Mouse (Mus musculus): ENCODE results near the gene Sec16a.

Sec16a gene

DNA sequence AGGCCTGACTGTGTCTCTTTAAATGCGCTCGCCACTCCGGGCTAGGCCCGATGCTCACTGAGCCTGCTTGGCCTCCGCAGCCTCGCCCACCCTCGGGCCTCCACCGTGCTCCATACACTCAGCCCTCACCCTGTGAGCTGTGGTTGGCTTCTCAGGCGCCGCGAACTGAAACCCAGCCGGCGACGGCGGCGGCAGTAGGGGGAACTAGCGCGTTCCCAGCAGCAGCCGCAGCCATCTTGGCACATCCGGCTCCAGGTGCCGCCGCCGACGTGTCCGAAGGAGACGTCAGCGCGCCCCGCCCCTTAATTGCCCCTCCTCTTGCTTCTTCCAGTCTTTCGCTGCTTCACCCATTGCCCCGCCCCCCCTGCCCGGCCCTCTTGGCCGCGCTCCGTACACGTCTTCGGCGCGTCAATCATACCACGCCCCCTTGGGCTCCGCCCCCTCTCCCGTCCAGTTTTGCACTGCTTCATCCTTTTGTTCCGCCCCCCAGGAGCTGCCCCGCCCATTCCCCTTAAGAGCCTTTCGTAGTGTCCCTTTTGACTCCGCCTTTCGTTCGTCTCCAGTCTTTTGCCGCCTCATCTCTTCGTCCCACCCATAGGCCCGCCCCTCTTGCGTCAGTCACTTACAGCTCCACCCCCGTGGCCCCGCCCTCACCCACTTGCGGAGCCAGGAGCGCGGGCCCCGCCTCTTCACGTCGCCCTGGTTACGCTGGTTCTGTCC is at the start of gene Sec16a:
Gene Sec16a (minus strand): TSS at position 271 of the 720 bp plus-strand sequence.
- under 1% methylated on average over 61 of the region's 61 CpGs for WGBS

DNA sequence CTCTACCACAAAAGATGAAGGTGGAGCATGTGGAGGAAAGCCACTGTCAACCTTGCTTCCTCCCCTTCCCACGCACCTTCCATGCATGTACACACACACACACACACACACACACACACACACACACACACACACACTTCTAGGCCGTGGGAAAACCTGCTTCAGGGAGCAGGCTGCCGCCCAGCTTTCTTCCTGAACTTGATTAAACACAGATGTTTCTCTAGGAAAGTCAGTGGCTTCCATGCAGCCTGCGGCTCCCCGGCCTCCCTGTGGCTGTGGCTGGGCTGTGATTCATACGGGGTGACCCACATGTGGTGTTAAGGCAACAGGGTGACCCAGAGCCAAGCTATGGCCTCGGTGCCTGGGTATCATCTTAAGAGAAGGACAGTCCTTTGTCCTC is 49.4 kb upstream of the Sec16a start:
- 41% methylated on average over 7 of the region's 7 CpGs for whole genome bisulfite sequencing

DNA sequence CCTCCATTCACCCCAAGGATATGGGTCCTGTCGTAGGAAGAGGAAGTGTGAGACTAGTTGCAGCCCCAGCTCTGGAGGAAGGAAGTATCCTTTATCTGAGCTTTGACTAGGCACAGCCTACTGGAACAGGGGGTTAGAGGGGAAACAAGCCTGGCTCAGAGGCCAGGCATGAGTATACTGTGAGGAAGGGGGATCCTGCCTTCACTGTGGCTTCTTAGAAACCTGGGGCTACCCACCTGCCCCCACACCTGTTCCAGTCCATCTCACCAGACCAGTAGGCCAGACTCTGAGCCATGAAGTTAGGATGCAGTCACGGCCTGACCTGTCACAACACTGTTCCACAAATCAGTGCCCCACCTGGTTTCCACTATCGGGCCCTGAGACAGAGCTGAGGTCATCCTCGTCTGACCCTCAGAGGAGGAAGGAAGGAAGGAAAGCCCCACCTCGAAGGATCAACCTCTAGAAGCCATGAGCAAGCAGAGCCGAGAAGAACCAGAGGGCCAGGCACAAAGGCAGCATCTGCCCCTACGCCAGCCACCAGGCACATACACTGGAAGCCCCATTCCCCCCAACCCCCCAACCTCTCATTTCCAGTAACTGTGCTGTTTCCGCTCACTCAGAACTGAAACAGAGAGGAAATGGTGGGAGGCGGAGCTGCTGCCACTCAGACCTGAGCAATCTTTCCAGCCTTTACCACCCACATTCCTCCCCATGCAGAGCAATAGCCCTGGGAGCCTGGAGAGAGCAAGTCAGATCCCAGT is 48.2 kb upstream of the Sec16a start:
- WGBS, result 42% methylated on average over 9 of the region's 9 CpGs

DNA sequence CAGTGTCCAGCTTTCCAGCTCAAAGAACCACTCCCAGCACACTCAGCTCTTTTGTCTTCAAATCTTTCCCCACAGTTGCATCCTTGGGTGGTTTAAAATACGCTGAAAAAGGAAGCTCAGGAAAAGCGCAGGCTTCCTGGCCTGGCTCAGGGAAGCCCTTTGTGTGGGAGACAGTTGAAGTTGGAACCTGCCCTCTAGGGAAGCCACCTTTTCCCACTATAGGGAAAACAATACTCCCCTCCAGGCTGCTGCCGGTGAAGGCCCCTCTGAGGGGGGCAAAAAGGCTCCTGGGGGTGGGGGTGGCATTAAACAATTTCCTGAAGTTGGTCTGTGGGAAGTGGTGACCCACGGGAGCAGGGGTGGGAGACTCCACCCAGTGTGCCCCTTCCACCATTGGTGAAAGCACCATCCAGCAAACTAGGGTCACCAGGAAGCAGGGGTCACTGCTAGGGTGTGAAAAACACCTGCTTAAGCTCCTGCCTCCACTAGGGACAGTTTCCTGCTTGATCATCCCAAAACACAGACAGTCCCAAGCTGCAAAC is 45.8 kb upstream of the Sec16a start:
- WGBS, result 54% methylated on average over 4 of the region's 4 CpGs

DNA sequence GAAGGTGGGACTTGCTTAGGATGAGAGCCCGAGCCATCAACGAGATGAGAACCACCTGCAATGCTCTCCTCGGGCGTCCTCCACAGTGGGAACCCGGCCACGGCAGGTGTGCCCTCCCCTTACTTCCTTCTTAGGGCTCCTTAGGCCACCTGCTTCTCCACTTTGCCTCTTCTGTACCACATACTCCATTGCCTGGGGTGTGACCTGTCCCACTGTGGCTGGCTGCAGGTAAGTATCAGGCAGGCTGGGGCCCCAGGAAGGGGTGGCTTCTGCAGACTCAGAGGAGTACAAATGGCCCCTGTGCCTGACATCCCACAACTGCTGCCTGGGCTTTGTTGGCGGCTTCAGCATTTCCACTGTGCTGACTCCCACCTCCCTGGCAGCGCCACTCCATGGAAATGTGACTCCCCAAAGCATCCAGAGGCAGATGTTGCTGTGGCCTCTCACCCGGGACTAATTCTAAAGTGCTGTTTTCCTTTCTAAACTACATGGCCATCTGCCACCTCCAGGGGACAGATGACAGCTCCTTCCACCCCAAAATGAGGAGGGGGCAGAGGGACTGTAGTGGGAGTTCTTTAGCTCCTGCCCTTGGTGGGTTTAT is 43.6 kb upstream of the Sec16a start:
- 66% methylated on average over 9 of the region's 9 CpGs for WGBS

DNA sequence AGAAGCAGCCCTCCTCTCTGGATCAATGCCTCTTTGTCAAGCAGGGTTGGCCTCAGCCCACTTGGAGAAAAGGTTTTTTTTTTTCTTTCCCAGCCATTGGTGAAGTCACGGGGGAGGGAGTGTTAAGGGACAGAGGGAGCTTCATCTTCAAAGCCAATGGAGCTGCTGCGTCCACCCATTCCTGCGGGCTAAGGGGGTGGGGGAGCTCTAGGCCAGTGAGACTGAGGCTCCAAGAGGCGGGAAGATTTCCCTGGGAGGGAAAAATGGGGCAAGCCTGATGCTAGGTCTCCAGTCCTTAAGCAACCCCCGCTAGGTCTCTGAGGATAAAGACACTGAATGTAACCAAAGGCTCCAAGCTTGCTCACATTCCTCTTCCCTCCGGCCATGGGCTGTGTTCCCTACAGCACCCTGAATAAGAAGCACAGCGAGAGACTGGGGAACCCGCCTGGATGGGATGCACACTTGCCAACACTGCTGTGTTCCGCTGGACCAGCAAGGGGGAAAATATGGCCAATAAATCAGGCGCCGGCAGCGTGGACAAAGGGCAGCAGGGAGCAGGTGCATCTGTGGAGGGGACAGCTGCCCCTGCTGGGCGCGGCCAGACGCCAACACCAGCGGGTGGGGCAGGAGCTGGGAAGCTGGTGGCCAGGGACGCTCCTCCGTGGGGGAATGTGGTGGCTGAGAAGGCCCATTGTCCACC is 42.5 kb upstream of the Sec16a start:
- 46% methylated on average over 18 of the region's 18 CpGs for WGBS

DNA sequence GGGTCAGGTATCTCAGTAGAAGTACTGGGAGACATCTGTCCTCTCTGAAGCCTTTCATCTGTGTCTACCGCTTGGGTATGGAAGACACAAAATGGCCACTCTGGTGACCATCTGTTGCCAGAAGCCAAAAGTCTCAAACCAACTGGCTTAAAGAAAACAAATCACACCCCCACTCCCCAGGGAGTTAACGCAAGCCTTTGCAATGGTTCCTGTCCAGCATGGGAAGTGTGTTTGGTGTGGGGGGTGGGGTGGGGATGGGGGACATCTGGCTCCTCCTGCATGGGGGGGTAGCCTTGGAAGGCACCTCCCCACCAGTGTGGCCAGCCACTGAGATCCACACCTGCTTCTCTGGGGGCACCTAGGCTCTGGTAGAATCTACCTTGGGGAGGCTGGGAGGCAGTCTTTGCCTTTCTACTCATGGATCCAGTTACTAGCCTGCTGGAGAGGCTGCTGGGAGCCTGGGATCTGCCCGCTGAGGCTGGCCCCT is 41.9 kb upstream of the Sec16a start:
- WGBS, result 54% methylated on average over 3 of the region's 3 CpGs

DNA sequence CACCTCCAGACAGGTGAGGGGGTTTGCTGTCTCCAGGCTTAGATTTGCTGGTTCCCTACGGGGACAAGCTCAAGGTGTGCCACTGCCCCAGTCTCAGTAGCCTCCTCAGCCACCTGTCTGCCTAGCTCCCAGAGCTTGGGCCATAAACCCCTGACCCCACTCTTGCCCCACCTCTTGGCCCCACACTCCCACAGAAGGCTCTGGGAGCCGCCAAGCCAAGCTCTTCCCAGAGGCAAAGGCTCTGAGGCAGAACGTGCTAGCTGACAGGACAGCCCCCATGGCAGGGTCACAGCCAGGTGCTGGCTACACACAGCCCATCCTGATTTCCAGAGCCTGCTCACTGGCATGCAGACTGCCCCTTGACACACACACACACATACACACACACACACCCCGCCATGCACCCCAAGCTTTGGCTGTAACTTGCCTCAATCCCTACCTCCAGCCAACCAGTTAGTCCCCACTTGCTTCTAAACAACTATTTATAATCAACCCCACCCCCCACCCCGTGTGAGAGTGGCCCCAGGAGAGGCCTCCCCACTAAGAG is 41.3 kb upstream of the Sec16a start:
- 47% methylated on average over 5 of the region's 5 CpGs for WGBS

DNA sequence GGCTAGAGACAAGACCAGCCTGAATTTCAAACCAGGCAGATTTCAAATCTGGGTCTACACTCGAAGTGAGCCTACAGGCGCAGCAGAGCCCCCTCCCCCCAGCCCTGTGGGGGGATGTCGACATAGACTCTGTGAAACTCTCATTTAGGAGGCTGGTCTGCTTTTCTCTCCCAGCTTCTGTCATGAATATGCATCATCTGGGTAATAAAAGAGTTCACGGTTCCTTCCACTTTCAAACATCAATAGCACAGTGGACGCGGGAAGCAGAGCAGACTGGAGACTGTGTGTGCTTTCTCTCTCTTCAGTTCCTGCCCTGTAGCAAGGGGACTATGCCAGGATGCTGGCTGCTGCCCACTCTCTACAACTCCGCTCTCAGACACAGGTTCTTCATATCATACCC is 40.7 kb upstream of the Sec16a start:
- 33% methylated on average over 7 of the region's 7 CpGs for WGBS

DNA sequence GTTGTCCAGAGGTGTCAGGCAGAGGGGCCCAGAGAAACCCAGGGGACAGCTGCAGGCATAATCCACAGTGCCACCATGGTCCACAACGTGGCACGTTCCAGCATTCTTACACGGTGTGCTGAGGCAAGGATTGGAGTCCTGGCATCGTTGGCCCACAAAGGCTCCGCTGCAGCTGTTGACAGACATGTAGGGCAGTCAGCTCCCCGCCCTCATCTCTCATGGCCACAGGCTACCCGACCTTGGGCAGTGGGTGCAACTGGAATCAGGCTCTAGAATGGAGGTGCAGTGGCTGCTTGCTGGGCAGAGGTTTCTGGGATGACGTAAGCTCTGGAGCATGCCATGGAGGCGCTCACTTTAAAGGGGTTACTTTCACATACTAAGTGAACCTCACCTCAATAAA is 40.3 kb upstream of the Sec16a start:
- WGBS, result 42% methylated on average over 9 of the region's 9 CpGs

DNA sequence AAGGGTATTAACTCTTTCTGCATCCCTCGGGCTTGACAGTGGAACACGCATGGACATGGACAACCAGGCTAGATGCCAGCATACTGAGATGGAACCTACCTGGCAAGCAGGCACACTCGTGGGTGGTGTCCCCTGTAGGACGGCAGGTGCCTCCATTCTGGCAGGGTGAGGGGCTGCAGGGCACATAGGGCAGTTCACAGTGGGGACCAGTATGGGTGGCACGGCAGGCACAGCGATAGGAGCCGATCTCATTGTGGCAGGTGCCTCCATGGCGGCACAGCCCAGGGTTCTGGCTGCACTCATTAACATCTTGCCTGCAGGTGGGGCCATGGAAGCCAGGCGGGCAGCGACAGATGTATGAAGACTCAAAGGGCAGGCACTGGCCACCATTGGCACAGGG is 39.2 kb upstream of the Sec16a start:
- WGBS, result 82% methylated on average over 10 of the region's 10 CpGs

DNA sequence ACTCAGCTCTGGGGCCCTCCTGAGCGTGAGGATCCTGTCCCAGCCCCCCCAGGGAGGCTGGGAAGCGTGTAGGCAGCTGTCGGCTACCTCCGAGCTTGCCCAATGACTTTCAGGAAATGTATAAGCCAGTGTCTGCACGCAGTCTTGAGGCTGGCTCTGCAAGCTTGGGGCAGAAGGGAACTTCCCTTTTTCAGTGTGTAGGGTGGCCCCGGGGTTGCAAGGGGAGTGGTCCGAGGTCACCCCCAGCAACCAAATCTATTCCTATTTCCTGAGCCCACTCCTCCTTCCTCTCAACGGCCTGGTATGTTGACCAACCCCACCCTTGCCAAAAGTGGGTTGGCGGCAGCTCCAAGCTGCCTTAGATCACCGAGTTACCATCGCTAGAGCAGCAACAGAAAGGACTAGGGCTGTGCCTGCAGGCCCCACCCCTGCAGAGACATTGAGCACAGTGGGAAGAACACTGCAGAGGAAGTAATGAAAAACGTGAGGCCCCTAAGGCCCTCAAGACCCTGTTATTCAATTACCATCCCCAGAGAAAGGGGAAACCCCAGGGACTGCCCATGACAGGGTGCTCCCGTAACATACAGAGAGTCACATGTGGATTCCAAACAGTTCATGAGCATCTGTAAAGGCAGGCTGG is 38.3 kb upstream of the Sec16a start:
- WGBS, result 52% methylated on average over 13 of the region's 13 CpGs

DNA sequence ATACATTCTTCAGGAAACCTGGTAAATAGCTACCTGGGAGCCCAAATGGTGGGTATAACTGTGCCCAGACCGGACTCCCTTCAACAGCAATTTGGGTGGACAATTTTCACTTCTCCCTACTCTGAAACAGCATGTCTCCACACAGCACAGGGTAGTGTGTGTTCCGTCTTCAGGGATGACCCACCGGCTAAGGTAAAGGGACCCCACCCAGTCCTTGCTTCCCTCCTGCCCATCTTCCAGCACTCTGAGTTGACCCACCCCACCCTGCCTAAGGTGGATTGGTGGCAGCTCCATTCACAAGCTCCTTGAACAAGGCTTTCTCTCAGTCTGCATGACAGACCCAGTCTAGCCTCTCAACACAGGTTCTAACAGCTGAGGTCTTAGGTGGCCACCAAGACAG is 37.8 kb upstream of the Sec16a start:
- 82% methylated on average over 3 of the region's 3 CpGs for WGBS

DNA sequence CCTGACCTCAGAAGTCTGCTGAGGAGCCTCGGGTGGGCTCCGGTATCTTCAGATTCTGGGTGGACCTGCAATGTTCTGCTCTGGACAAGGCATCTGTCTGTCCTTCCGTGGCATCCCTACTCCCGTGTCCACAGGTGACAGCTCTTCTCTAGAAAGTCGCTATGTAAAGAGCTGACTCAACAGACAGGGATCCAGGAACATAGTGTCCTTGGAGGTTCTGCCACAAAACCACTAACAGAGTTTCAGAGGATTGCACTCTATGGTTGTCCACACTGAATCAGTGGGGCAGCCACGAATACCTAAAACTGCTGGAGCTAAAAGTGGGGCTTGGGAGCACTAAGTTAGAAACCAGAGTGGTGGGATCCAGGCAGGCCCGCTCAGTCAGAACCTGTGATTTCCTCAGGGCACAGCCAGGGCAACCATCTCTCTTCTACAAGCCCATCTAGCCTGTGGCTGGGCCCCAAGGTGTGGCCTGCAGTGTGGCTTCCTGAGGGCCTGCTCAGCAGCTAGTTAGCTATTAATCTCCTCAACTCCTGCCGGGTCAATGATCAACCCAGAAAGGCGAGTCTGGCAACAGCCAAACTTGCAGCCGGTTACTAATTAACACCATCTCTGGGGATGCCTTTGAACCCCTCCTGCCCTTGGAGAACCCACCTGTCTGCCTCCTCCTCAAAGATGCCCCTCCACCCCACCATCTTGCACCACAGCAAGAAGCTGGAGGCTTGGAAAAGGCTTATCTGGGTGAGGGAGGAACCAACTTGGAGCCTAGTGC is 36.9 kb upstream of the Sec16a start:
- WGBS, result 85% methylated on average over 10 of the region's 10 CpGs

DNA sequence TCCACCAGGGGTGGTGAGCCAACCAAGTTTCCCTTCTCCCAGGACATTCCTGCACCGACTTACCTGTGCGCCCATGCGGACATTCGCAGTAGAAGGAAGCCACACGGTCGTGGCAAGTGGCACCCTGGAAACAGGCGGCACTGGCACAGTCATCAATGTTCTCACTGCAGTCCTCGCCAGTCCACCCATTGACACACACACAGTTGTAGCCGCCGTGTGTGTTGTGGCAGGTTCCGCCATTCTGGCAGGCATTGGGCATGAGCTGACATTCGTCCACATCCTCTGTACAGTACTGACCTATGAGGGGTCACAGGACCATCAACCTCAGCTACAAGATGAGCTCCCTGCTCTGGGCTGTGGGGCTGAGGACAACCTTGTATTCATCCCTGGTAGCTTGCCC is 35.9 kb upstream of the Sec16a start:
- WGBS, result 87% methylated on average over 12 of the region's 12 CpGs

DNA sequence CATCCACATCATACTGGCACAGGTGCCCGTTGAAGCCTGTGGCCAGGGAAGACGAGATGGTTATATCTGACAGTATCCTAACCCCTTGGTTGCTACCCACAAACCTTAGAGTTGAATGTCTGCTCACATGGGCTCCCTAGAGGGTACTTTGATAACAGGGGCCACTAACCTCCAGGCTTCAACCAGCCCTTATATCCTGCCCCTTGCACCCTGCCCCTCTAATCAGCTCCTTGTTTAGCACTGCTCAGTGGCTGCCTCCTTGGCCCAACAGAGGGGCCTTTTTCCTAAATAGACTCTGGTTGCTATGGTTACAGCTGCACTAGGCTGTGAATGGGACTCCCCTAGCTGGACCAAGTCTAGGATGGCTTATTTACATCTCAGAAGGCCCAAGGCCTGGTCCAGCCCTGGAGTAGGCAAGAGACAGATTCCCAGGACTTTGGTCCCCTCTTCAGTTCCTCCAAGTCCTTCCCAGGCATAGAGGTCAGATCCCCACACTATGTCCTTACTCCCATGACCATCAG is 33.7 kb upstream of the Sec16a start:
- 63% methylated on average over 2 of the region's 2 CpGs for WGBS

DNA sequence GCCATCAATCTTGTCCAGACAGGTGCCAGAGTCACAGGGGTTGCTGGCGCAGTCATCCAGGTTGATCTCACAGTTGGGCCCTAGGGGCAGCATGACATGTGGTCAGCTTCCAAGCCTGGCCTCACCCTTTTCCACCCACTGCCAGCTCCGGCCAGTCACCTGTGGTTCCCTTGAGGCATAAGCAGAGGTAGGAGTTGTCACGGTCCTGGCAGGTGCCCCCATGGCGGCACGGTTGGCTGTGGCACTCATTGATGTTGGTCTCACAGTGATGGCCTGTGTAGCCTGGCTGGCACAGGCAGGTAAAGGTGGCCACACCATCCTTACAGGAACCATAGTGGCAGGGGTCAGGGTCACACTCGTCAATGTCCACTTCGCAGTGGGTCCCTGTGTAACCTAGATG is 32.9 kb upstream of the Sec16a start:
- WGBS, result 96% methylated on average over 7 of the region's 7 CpGs

DNA sequence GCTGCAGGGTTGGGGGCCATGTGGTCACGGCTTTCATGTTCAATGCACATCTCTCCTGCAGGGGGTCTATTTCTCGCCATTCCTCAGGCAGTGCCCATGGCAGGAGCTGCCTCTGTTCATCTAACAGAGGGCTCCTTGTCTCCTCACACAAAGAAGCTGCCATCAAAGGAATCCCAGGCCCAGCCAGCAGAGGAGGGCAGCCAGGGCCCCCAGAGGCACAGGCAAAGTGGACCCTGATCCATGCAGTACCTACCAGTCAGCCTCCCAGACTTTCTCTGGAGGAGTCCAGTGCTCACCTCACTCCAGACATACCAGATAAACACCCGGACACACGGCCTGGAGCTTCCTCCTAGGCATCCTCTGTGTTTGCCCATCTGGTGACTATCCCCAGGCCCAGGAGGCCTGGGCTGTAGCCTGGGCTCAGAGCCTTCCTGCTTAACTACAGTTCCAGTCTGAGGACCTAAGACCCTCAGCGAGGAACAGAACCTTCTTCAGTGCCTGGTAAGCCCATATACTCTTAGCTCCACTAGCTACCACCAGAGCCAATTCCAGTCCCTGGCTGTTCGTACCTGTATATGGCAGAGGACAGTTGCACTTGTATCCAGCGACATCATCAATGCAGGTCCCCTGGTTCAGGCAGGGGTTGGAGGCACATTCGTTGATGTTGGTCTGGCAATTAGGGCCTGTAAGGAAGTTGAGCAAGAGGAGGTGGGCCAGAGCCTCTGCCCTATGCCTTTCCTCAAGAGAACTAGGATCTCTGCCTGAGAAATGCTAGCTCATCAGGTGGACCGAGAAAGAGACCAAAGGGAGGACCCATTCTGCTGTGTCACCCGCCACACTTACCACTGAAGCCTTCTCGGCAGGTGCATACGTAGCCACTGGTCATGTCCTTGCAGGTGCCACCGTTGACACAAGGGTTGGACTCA is 30.8 kb upstream of the Sec16a start:
- 68% methylated on average over 13 of the region's 13 CpGs for WGBS
